Mouse (Mus musculus) kidney, adult 2 months (tissue): Measurements from ENCODE around the gene Fbxo42.

ENCODE experiments used
- CTCF ChIP-seq: fragments of 200-500 bp; conservative IDR thresholded peaks from 2 replicates; pipeline ENCODE4 v1.5.1; 2011; ENCODE audit warnings: low read depth, mild to moderate bottlenecking, control low read depth, low read length, moderate library complexity, mixed read lengths; ENCODE audit not compliant: insufficient read depth, insufficient read length
- POLR2A ChIP-seq: fragments of 200-500 bp; IDR thresholded peaks from one replicate; pipeline ENCODE4 v1.6.1; 2011; ENCODE audit warnings: low read depth, low read length, control low read depth

DNA sequence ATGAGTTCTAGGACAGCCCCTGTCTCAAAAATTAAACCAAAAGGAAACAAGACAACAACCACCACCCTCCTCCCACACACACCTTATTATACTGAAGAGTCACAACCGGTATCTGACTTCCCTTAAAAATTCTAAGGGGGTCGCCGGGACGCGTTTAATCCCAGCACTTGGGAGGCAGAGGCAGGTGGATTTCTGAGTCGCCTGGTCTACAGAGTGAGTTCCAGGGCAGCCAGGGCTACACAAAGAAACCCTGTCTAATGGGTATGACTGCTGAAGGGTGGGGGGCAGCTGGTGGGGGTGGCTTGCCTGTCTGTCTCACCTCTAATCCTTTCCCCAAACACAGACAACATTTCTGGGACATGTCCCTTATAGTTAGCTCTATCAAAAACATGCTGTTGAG lies 6.7 kb upstream of the Fbxo42 start:
- TF ChIP-seq CTCF (no peak), POLR2A (no peak)
